Mouse (Mus musculus) neutrophil, adult 5-6 weeks (primary cell): ENCODE data around the gene Btbd35f5. TPM values are rescaled to one million over a fixed set of nuclear protein-coding genes. Genes with fewer than 3 reads are reported as not detected.
"Not testable (repeated sequence)": the region's sequence is repeated elsewhere in the genome, so short reads cannot be mapped to it uniquely, and the experiment has no call there.

Source experiments
- ATAC-seq: fragments of 151-379, 151-347 bp; 2 replicates; pipeline ENCODE4 v1.8.0; 2017; ENCODE audit warnings: mild to moderate bottlenecking, moderate TSS enrichment; ENCODE audit not compliant: insufficient number of reproducible peaks, poor library complexity, low FRiP score, severe bottlenecking; ENCODE audit errors: extremely low read depth
- total RNA-seq: library from RNA; stranded (forward); fragments of 200-1000 nt; gene quantifications from 2 replicates; pipeline ENCODE4 v1.2.3, GENCODE M21; 2017

Btbd35f5 gene
- total RNA-seq: not detected in 2 replicates

DNA sequence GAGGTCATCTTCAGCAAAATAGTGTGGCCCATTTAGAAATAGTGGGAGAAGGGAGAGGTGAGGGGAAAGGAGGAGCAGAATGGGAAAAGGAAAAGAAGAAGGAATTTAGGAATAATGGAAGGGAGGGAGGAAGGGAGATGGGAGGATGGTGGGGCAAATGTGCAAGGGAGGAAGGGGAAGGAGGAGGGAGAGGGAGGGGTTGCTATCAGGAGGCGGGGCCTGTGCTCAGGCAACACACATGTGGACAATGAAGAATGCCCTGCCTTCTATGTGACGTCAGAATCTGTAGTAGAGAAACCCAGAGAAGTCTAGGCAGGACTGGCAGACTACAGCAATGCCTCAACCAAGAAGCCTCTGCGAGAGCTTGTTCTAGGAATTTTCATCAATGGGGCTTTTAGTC, at the start of gene Btbd35f5:
Gene Btbd35f5 (plus strand): TSS at position 301 of the 400 bp plus-strand sequence.
- ATAC-seq: not testable (repeated sequence)

- not testable (repeated sequence) for ATAC-seq
Observed at GRCm38 (mm10) chrX:32941468-32941867, 32.2 kb upstream of the Btbd35f5 start, which contains the start of gene Gm21789. Gene Gm21789 (plus strand): TSS chrX:32941768.

Other genes starting within 250 kb of the Btbd35f5 start
- not detected in 2 replicates for gene Btbd35f21, start 247.8 kb upstream of the Btbd35f5 start, total RNA-seq
- not detected in 2 replicates for gene Btbd35f30, start 79.3 kb upstream of the Btbd35f5 start, total RNA-seq
- gene Gm21789, start 32.1 kb upstream of the Btbd35f5 start, total RNA-seq: not detected in 2 replicates